Mouse (Mus musculus) forebrain, embryonic 16.5 days (tissue): ENCODE results near the gene Cblb. TPM values are rescaled to one million over a fixed set of nuclear protein-coding genes. Genes with fewer than 3 reads are reported as not detected.

Source experiments
- ATAC-seq: fragments of 200-750 bp; cut with Nextera tagmentation; 2 replicates; pipeline ENCODE4 v1.8.0; 2017; ENCODE audit warnings: mild to moderate bottlenecking, moderate library complexity
- H3K27ac ChIP-seq: fragments of 300-500 bp; sonication (generic); 2 replicates; pipeline ENCODE4 v1.5.1; 2014; ENCODE audit warnings: low read length, control low read depth
- H3K27me3 ChIP-seq: fragments of 300-500 bp; sonication (generic); replicated peaks from 2 replicates; pipeline ENCODE4 v1.6.1; 2014; ENCODE audit warnings: low read length; ENCODE audit not compliant: control insufficient read depth, insufficient read depth
- H3K36me3 ChIP-seq: fragments of 300-500 bp; sonication (generic); 2 replicates; pipeline ENCODE4 v1.6.1; 2014; ENCODE audit not compliant: control insufficient read depth, insufficient read depth
- H3K4me1 ChIP-seq: fragments of 300-500 bp; sonication (generic); replicated peaks from 2 replicates; pipeline ENCODE4 v1.6.1; 2014; ENCODE audit warnings: low read length; ENCODE audit not compliant: control insufficient read depth, insufficient read depth
- H3K4me2 ChIP-seq: fragments of 300-500 bp; sonication (generic); 2 replicates; pipeline ENCODE4 v1.6.1; 2014; ENCODE audit warnings: mild to moderate bottlenecking, low read length, control low read depth
- H3K4me3 ChIP-seq: fragments of 300-500 bp; sonication (generic); replicated peaks from 2 replicates; pipeline ENCODE4 v1.5.1; 2014; ENCODE audit warnings: mild to moderate bottlenecking, low read length, control low read depth
- H3K9ac ChIP-seq: fragments of 300-500 bp; sonication (generic); replicated peaks from 2 replicates; pipeline ENCODE4 v1.6.1; 2014; ENCODE audit warnings: low read depth, low read length, control low read depth
- H3K9me3 ChIP-seq: fragments of 300-500 bp; sonication (generic); 2 replicates; pipeline ENCODE4 v1.6.1; 2016; ENCODE audit warnings: low read length; ENCODE audit not compliant: control insufficient read depth
- WGBS: fragments of 180-500 bp; shearing (Covaris S2); extraction: QIAGEN DNeasy Blood & Tissue Kit; methylation state at CpG from one replicate; pipeline ENCODE4 v1.1.7; 2014; 5-methylcytosine and 5-hydroxymethylcytosine counted together
- polyA plus RNA-seq: library from polyadenylated mRNA; unstranded; fragments of >200 nt; fragmentation: Nextera tagmentation; extraction: Ambion mirVana; gene quantifications from 2 replicates; pipeline ENCODE4 v1.2.1, GENCODE M21; 2015

Cblb gene
- polyA plus RNA-seq, 1 experiment from 2014 or later: 21.3 TPM

DNA sequence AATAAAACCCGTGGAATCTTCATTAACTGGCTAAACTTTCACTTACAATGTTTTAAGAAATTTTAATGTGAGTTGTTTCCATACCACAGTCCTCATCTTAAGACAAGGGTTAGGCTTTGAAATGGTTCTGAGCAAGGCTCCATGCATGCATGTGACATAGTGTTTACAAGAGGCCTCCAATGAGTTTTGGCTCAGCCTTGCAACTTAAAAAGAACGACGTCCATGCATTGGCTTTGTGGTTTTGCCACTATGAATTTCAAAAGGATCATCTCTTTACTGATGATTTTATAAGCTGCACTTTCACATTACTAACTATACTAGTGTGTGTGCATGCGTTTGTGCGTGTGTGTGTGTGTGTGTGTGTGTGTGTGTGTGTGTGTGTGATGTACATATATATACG lies 21.6 kb upstream of the Cblb start:
- Histone ChIP-seq H3K9me3 (no peaks in the 10 kb centered on the region), H3K36me3 (no peaks in the 10 kb centered on the region), H3K4me2 (no peak overlapping the region), H3K4me1 (no peaks in the 10 kb centered on the region), H3K27ac (no peak overlapping the region), H3K27me3 (no peaks in the 10 kb centered on the region), H3K4me3 (no peak overlapping the region), H3K9ac (no peak overlapping the region)
- 92% methylated on average over 6 of the region's 6 CpGs for WGBS
- no peak for ATAC-seq

DNA sequence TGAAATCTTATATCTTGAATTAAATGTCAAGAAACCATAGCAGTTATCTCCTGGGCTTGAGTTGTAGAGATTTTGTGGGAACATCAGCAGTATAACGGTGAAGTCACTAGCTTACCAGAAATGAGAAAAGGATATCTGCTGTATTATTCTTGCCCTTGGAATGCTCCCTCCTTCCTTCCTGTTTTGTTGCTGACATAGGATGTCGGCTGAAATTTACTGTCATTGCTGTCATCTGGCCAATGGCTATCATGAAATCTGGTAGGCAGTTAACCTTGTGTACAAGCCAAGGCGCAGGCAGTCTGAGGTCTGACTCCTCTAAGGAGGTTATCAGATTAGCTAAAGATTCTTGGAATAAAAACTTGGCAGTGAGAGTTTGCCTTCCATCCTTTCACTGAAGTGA lies 18.0 kb upstream of the Cblb start:
- WGBS: 91% methylated on average over 3 of the region's 3 CpGs
- Histone ChIP-seq H3K4me1 (no peaks in the 10 kb centered on the region), H3K27me3 (no peaks in the 10 kb centered on the region), H3K36me3 (no peaks in the 10 kb centered on the region), H3K4me3 (no peak overlapping the region), H3K27ac (no peak overlapping the region), H3K9ac (no peak overlapping the region), H3K4me2 (no peak overlapping the region), H3K9me3 (no peaks in the 10 kb centered on the region)
- no peak for ATAC-seq

DNA sequence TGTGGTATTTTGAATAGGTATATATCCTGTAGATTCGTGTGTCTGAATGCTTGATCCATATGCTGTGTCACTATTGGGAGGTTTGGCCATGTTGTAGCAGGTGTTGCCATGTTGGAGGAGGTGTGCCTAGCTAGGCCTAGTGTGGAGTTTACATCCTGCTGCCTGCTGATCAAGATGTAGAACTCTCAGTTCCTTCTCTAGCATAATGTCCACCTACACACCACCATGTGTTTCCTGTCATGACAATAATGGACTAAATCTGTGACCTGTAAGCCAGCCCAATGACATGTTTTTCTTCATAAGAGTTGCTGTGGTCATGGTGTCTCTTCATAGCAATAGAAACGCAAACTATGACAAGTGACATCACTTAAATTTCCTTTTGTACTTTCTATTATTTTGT lies 17.2 kb upstream of the Cblb start:
- H3K27me3 ChIP-seq: no peaks in the 10 kb centered on the region
- no peak for ATAC-seq
- no peak overlapping the region for H3K4me2 ChIP-seq
- WGBS: 78% methylated on average over 2 of the region's 2 CpGs
- no peaks in the 10 kb centered on the region for H3K36me3 ChIP-seq
- H3K27ac ChIP-seq: no peak overlapping the region
- no peaks in the 10 kb centered on the region for H3K4me1 ChIP-seq
- H3K9ac ChIP-seq: no peak overlapping the region
- no peaks in the 10 kb centered on the region for H3K9me3 ChIP-seq
- no peak overlapping the region for H3K4me3 ChIP-seq

DNA sequence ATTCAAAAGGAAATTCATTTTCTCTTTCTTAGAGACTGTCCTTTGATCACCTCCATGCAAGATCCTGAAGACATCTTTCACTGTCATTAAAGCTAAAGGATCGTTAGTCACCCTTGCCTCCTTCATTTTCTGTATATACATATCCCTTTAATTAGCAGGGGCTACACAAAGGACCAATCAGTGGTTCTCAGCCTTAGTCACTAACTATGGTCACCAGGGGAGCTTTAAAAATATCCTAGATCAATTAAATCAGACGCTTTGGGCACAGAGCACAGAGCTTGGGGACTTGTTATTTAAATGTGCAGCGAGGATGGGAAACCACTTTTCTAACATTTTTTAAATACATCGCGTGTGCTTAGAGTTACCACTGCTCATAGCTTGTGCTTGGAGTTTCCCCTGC lies 7.6 kb upstream of the Cblb start:
- no peak for ATAC-seq

DNA sequence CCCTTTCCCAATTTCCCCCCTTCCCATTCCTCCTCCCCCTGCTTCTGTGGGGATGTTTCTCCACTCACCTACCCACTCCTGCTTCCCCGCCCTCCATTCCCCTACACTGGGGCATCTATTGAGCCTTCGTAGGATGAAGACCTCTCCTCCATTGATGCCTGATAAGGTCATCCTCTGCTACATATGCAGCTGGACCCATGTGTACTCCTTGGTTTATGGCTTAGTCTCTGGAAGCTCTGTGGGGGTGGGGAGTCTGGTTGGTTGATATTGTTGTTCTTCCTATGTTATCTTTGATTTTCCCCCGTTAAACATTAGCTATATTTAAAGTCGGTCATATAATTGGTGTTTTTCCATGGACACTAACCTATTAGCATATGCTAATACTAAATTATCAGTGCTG lies 3.7 kb upstream of the Cblb start:
- ATAC-seq: no peak
- no peak overlapping the region for H3K9ac ChIP-seq
- 86% methylated on average over 4 of the region's 4 CpGs for WGBS
- H3K4me3 ChIP-seq: no peak overlapping the region
- H3K27ac ChIP-seq: no peak overlapping the region
- H3K9me3 ChIP-seq: no peaks in the 10 kb centered on the region
- no peak overlapping the region for H3K4me2 ChIP-seq
- peaks cover 7% of the 10 kb centered on the region for H3K4me1 ChIP-seq
- no peaks in the 10 kb centered on the region for H3K36me3 ChIP-seq
- H3K27me3 ChIP-seq: no peaks in the 10 kb centered on the region

More for the DNA sequence above, 7.6 kb upstream of the Cblb start:
- no peaks in the 10 kb centered on the region for H3K9me3 ChIP-seq
- no peak overlapping the region for H3K4me3 ChIP-seq
- no peaks in the 10 kb centered on the region for H3K27me3 ChIP-seq
- no peak overlapping the region for H3K27ac ChIP-seq
- no peaks in the 10 kb centered on the region for H3K4me1 ChIP-seq
- no peak overlapping the region for H3K4me2 ChIP-seq
- 35% methylated on average over 5 of the region's 5 CpGs for WGBS
- no peaks in the 10 kb centered on the region for H3K36me3 ChIP-seq
- H3K9ac ChIP-seq: no peak overlapping the region

DNA sequence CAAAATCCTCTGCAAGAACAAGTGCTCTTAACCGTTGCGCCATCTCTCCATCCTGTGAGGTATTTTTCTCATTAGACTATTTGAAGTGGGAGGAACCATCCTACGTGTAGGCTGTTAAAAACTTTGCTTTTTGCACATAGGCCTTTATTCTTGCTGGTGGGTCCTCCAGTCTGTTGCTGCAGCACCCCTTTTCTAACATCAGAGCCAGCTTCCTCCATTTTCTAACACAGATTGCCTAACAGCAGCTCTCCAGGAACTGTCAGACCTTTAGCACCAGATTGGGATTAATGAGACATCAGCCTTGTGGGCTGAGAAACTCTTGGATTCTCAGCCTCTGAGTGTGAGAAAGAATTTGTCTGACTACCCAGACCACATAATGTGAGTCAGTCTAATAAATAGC lies 2.0 kb upstream of the Cblb start:
- H3K9me3 ChIP-seq: no peaks in the 10 kb centered on the region
- H3K9ac ChIP-seq: no peak overlapping the region
- H3K4me1 ChIP-seq: peaks cover 21% of the 10 kb centered on the region
- no peak for ATAC-seq
- no peak overlapping the region for H3K27ac ChIP-seq
- no peaks in the 10 kb centered on the region for H3K27me3 ChIP-seq
- no peaks in the 10 kb centered on the region for H3K36me3 ChIP-seq
- no peak overlapping the region for H3K4me2 ChIP-seq
- 88% methylated on average over 3 of the region's 3 CpGs for WGBS
- H3K4me3 ChIP-seq: no peak overlapping the region

DNA sequence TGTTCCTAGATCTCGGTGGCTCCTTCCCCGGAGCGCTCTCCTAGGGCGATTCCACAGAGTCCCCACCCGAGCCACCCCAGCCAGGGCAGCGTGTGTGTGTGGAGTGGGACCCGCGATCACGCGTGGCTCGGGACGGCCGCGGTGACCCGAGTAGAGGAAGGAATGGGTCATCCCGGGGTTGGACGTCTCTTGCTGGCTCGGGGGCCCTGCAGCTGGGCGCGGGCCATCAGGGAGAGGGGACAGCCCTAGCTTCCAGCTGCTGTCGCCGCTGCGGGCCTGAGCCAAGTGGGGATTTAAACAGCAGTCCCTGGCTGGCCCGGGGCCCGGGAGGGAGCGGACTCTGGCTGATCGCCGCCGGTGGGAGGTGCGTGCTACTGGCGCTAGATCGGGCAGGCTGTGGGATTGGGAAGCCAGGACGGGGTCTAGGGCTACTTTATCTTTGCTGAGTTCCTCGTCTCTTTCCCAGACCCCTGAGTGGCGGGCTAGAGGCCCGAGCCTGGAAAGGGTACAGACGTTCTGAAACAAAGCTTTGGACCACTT lies 757 bp downstream of the Cblb start:
- H3K4me1 ChIP-seq: peaks cover 43% of the 10 kb centered on the region

DNA sequence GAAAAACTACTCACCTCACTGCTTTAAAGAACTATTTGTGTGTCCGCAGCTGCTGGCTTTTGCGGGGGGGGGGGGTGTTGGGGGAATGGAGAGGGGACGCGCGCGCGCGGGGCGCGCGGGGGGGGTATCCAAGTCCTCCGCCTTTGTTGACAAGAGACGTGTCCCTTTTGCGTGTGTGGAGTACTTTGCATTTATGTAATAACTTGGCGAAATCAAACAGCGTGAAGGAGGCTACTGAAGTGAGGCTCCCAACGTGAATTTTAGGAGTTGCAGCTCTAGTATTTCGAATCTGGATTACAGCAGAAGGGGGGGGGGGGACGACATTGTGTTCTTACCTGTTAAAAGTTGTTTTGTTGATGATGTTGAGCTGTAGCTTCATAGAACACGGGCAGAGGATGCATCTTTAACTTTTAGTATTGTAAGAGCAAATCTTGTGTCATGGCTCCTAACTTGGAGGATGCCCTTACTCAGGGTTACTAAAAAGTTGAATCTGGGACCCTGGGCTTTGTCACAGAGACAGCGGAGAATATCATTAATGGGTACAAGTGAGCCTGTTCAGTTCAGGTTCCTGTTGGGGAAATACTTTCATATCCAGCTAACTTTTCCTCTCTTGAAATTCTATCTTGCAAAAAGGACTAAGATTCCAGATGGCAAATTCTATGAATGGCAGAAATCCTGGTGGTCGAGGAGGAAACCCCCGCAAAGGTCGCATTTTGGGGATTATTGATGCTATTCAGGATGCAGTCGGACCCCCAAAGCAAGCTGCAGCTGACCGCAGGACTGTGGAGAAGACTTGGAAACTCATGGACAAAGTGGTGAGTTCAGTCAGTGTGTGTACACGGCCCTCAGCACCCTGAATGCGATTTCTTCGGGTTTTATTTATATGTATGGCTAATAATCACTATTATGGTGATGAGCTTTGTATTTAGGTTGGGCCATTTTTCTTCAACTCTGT lies 1.6 kb downstream of the Cblb start:
- Histone ChIP-seq H3K27ac (peak overlapping the region; percentile 98), H3K4me3 (peak overlapping the region; percentile 99), H3K9me3 (no peaks in the 10 kb centered on the region), H3K9ac (peak overlapping the region; percentile 98), H3K4me2 (peak overlapping the region; percentile 72), H3K4me1 (peaks cover 43% of the 10 kb centered on the region), H3K36me3 (peaks cover 3% of the 10 kb centered on the region; the same call in 1 of the 2 replicates), H3K27me3 (no peaks in the 10 kb centered on the region)
- 8% methylated on average over 29 of the region's 29 CpGs for WGBS
- ATAC-seq: no peak

More for the DNA sequence above, 757 bp downstream of the Cblb start:
- Histone ChIP-seq H3K4me2 (peak overlapping the region; percentile 72), H3K9ac (peak overlapping the region; percentile 98), H3K4me3 (peak overlapping the region; percentile 99), H3K27me3 (no peaks in the 10 kb centered on the region), H3K36me3 (peaks cover 3% of the 10 kb centered on the region; the same call in 1 of the 2 replicates), H3K27ac (peak overlapping the region; percentile 98), H3K9me3 (no peaks in the 10 kb centered on the region)
- WGBS: under 1% methylated on average over 37 of the region's 37 CpGs
- ATAC-seq: peak; percentile 70

DNA sequence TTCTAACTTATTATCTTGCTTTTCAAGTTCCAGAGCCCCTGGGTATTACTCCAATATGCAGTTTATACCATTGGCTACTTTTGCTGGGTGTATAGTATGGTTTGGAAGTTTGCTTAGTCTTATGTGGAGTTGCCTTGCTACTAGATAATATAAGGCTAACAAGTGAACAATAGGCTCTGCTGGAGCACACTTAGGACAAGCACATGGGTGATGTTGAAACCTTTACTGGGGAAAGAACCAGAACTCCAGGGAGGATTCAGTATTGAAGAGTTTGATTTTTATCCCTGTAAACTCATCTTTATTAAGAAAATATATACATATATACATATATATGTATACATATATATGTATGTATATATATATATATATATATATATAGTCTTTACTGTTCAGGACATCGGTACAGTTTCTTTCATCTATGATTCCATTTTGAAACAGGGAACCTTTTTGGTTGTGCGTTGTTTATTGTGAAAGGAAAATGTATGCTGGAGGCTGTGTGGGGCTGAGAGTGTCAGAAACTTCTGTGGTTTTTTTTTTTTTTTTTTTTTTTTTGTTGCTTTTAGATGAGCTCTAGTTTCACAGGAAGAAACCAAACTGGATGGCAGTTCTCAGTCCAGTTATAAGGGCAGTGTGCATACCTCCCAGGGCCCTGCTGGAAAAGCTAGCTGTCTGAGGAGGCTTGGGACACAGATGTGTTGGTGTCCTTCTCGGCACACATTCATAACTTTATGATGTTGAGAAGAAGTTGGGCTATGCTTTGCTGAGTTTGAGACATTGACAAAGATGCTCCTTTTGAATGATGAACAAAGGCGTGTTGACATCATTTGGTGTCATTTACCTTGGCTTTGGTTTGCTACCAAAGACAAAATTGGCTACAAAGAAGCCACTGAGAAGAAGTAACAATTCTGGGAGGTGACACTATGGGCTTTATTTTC lies 2.6 kb downstream of the Cblb start:
- Histone ChIP-seq H3K27me3 (no peaks in the 10 kb centered on the region), H3K27ac (no peak overlapping the region), H3K4me2 (peak overlapping the region; percentile 72), H3K4me3 (peak overlapping the region; percentile 99), H3K36me3 (peaks cover 3% of the 10 kb centered on the region; the same call in 1 of the 2 replicates), H3K9me3 (no peaks in the 10 kb centered on the region), H3K4me1 (peaks cover 43% of the 10 kb centered on the region), H3K9ac (no peak overlapping the region)
- WGBS: 93% methylated on average over 4 of the region's 4 CpGs
- no peak for ATAC-seq
